Mouse (Mus musculus): ENCODE measurements around the gene Rab5c. TPM values are rescaled to one million over a fixed set of nuclear protein-coding genes. Genes with fewer than 3 reads are reported as not detected.

The Rab5c gene
- total and polyA plus RNA-seq, 2 experiments from 2014 or later, result 34.4 to 250 TPM

- Histone ChIP-seq H3K9me3 (ENCODE audit: low read length) (no peaks in the 10 kb centered on the region), H3K9ac (replicated peaks; ENCODE audit: low read length, poor library complexity, severe bottlenecking) (no peak overlapping the region), H3K4me3 (ENCODE audit: low read depth, low read length) (no peak overlapping the region), H3K36me3 (ENCODE audit: insufficient read depth, low read length) (no peaks in the 10 kb centered on the region), H3K27ac (ENCODE audit: low read depth, low read length) (no peak overlapping the region), H3K4me1 (ENCODE audit: insufficient read depth, low read length) (peaks cover 5% of the 10 kb centered on the region; the same call in 1 of the 2 replicates), H3K4me2 (ENCODE audit: low read depth, low read length, poor library complexity, severe bottlenecking) (no peak overlapping the region), H3K27me3 (ENCODE audit: insufficient read depth, low read length) (no peaks in the 10 kb centered on the region)
- 82% methylated on average over 9 of the region's 9 CpGs for WGBS
- no peak for TF ChIP-seq CTCF (IDR thresholded peaks at IDR 0.05)
- DNase-seq (ENCODE audit: low spot score) (no peak), ATAC-seq (ENCODE audit: low FRiP score) (no peak)
These were observed 28.7 kb upstream of the Rab5c start for GRCm38 (mm10) chr11:100766726-100767125.

GRCm38 (mm10) chr11:100762831-100763230 is 24.8 kb upstream of the Rab5c start, which contains the start of gene Hcrt:
TSS of gene Hcrt (minus strand) at chr11:100762931.
- WGBS, result 92% methylated on average over 7 of the region's 7 CpGs
- H3K4me1 ChIP-seq (ENCODE audit: insufficient read depth, low read length), result 0 out of 2 replicates have a peak, but pooled peaks cover 7% of the 10 kb centered on the region
- H3K4me3 ChIP-seq (ENCODE audit: low read depth, low read length), result peak within 1 kb of the TSS; percentile 40
- DNase-seq (ENCODE audit: low spot score), result no peak
- no peak for TF ChIP-seq CTCF (IDR thresholded peaks at IDR 0.05)
- H3K36me3 ChIP-seq (ENCODE audit: insufficient read depth, low read length), result no peaks in the 10 kb centered on the region
- peak within 1 kb of the TSS; percentile 45 for H3K9ac ChIP-seq (replicated peaks; ENCODE audit: low read length, poor library complexity, severe bottlenecking)
- peak within 1 kb of the TSS; percentile 57 for H3K27ac ChIP-seq (ENCODE audit: low read depth, low read length)
- H3K9me3 ChIP-seq (ENCODE audit: low read length), result no peaks in the 10 kb centered on the region
- no peaks in the 10 kb centered on the region for H3K27me3 ChIP-seq (ENCODE audit: insufficient read depth, low read length)
- peak within 1 kb of the TSS; percentile 63 for H3K4me2 ChIP-seq (ENCODE audit: low read depth, low read length, poor library complexity, severe bottlenecking)
- no peak for ATAC-seq (ENCODE audit: low FRiP score)

GRCm38 (mm10) chr11:100761547-100762045 is 23.6 kb upstream of the Rab5c start:
- Histone ChIP-seq H3K4me1 (ENCODE audit: insufficient read depth, low read length) (0 out of 2 replicates have a peak, but pooled peaks cover 7% of the 10 kb centered on the region), H3K27ac (ENCODE audit: low read depth, low read length) (peak overlapping the region; percentile 57)

GRCm38 (mm10) chr11:100759611-100760233 is 21.7 kb upstream of the Rab5c start, which contains the start of gene Kcnh4:
TSS of gene Kcnh4 (minus strand) at chr11:100759942.
- ATAC-seq (ENCODE audit: low FRiP score), result peak; percentile 74
- Histone ChIP-seq H3K4me2 (ENCODE audit: low read depth, low read length, poor library complexity, severe bottlenecking) (peak within 1 kb of the TSS; percentile 73), H3K9ac (replicated peaks; ENCODE audit: low read length, poor library complexity, severe bottlenecking) (peak within 1 kb of the TSS; percentile 74), H3K9me3 (ENCODE audit: low read length) (no peaks in the 10 kb centered on the region), H3K36me3 (ENCODE audit: insufficient read depth, low read length) (peaks cover 16% of the 10 kb centered on the region), H3K4me1 (ENCODE audit: insufficient read depth, low read length) (0 out of 2 replicates have a peak, but pooled peaks cover 7% of the 10 kb centered on the region), H3K27me3 (ENCODE audit: insufficient read depth, low read length) (no peaks in the 10 kb centered on the region), H3K27ac (ENCODE audit: low read depth, low read length) (peak within 1 kb of the TSS; percentile 69), H3K4me3 (ENCODE audit: low read depth, low read length) (peak within 1 kb of the TSS; percentile 65)
- peak; percentile 91 for DNase-seq (ENCODE audit: low spot score)
- under 1% methylated on average over 41 of the region's 51 CpGs for WGBS
- TF ChIP-seq CTCF (IDR thresholded peaks at IDR 0.05), result peak; percentile 78

More at GRCm38 (mm10) chr11:100761547-100762045, 23.6 kb upstream of the Rab5c start:
- Histone ChIP-seq H3K4me3 (ENCODE audit: low read depth, low read length) (peak overlapping the region; percentile 40), H3K9me3 (ENCODE audit: low read length) (no peaks in the 10 kb centered on the region), H3K36me3 (ENCODE audit: insufficient read depth, low read length) (0 out of 2 replicates have a peak, but pooled peaks cover 3% of the 10 kb centered on the region), H3K27me3 (ENCODE audit: insufficient read depth, low read length) (no peaks in the 10 kb centered on the region), H3K4me2 (ENCODE audit: low read depth, low read length, poor library complexity, severe bottlenecking) (peak overlapping the region; percentile 63), H3K9ac (replicated peaks; ENCODE audit: low read length, poor library complexity, severe bottlenecking) (peak overlapping the region; percentile 45)
- peak; percentile 83 for TF ChIP-seq CTCF (IDR thresholded peaks at IDR 0.05)
- WGBS, result 1% methylated on average over 27 of the region's 27 CpGs
- ATAC-seq (ENCODE audit: low FRiP score), result peak; percentile 58; the same call in 1 of the 2 replicates
- DNase-seq (ENCODE audit: low spot score), result peak; percentile 91

GRCm38 (mm10) chr11:100758707-100759610 is 20.9 kb upstream of the Rab5c start:
- Histone ChIP-seq H3K9me3 (ENCODE audit: low read length) (no peaks in the 10 kb centered on the region), H3K9ac (replicated peaks; ENCODE audit: low read length, poor library complexity, severe bottlenecking) (peak overlapping the region; percentile 74), H3K4me1 (ENCODE audit: insufficient read depth, low read length) (0 out of 2 replicates have a peak, but pooled peaks cover 7% of the 10 kb centered on the region), H3K27ac (ENCODE audit: low read depth, low read length) (peak overlapping the region; percentile 69), H3K4me3 (ENCODE audit: low read depth, low read length) (peak overlapping the region; percentile 65), H3K27me3 (ENCODE audit: insufficient read depth, low read length) (no peaks in the 10 kb centered on the region), H3K4me2 (ENCODE audit: low read depth, low read length, poor library complexity, severe bottlenecking) (peak overlapping the region; percentile 73), H3K36me3 (ENCODE audit: insufficient read depth, low read length) (peaks cover 21% of the 10 kb centered on the region)
- ATAC-seq (ENCODE audit: low FRiP score), result peak; percentile 63; the same call in 1 of the 2 replicates
- WGBS, result under 1% methylated on average over 26 of the region's 35 CpGs
- peak; percentile 18 for DNase-seq (ENCODE audit: low spot score)
- TF ChIP-seq CTCF (IDR thresholded peaks at IDR 0.05), result no peak

All from midbrain, postnatal 0 days (tissue).